Comparison of ENCODE assay signal across 8 mouse cellular contexts in the genomic region with DNA sequence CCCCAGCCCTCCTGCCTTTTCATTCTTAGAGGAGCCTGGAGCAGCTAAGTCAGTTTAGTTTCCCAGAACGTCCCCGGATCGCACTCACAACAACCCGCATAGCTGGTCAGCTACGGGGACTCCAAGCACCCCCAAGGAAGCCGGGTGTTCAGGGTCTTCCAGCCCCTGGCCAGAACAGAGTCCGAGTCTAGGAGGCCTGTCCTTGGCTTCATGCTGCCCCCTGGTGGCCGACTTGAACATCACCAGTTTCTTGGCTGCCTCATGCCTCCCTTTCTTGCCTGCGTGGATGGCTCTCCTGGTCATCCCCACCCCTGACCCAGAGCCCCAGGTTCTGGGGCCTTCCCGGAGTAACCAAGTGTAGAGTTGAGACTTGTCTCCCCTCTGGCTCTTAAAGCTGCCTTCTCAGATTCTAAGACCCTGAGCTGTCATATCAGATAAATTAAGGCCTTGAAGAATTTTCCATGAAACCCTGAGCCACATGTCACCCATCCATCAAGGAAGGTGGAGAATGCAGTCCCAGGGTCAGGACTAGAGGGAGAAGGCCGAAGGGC. TPM values are rescaled to one million over a fixed set of nuclear protein-coding genes. Genes with fewer than 3 reads are reported as not detected.
DNase-seq lines count a peak whose midpoint lies in the region; ATAC-seq and TF ChIP-seq lines count a peak whose summit lies in the region.

No protein-coding gene starts in this region.

- H3K4me2 ChIP-seq in liver, embryonic 11.5 days, result no peak overlapping the region
- no peak overlapping the region for H3K4me2 ChIP-seq in intestine, embryonic 16.5 days (ENCODE audit: low read depth, low read length)
- H3K4me2 ChIP-seq in limb, embryonic 13.5 days (replicated peaks), result peak overlapping the region; percentile 40
- H3K4me2 ChIP-seq in neural tube, embryonic 13.5 days, result 0 out of 2 replicates have a peak overlapping the region, but pooled peaks have one; percentile 64
- no peak overlapping the region for H3K4me2 ChIP-seq in stomach, postnatal 0 days (replicated peaks; ENCODE audit: low read depth)

- no peak for TF ChIP-seq EP300 in stomach, postnatal 0 days (optimal IDR thresholded peaks at IDR 0.05)

- WGBS in liver, embryonic 11.5 days, result 22% methylated on average over 11 of the region's 11 CpGs
- WGBS in intestine, embryonic 16.5 days, result 44% methylated on average over 11 of the region's 11 CpGs
- 38% methylated on average over 11 of the region's 11 CpGs for WGBS in limb, embryonic 13.5 days
- 44% methylated on average over 11 of the region's 11 CpGs for WGBS in neural tube, embryonic 13.5 days
- 39% methylated on average over 11 of the region's 11 CpGs for WGBS in stomach, postnatal 0 days

- intact Hi-C loops in gastrocnemius, postnatal 14 days (cut with DNase I; ENCODE audit: low total_unique reads), result no loop called here

- peak; percentile 90 for TF ChIP-seq CTCF in stomach, postnatal 0 days (IDR thresholded peaks at IDR 0.05; ENCODE audit: low read depth)

- peaks cover 40% of the 10 kb centered on the region for H3K27me3 ChIP-seq in liver, embryonic 11.5 days (replicated peaks; ENCODE audit: control insufficient read depth, insufficient read depth, low read length)
- no peaks in the 10 kb centered on the region for H3K27me3 ChIP-seq in intestine, embryonic 16.5 days (replicated peaks; ENCODE audit: control insufficient read depth, insufficient read depth, low read length)
- H3K27me3 ChIP-seq in limb, embryonic 13.5 days, result peaks cover 2% of the 10 kb centered on the region
- H3K27me3 ChIP-seq in neural tube, embryonic 13.5 days, result peaks cover 2% of the 10 kb centered on the region; the same call in 1 of the 2 replicates
- H3K27me3 ChIP-seq in stomach, postnatal 0 days (ENCODE audit: control insufficient read depth, insufficient read depth, low read length), result no peaks in the 10 kb centered on the region

- DNase-seq in liver, result peak; percentile 74
- no peak for DNase-seq in liver, embryonic 11.5 days (ENCODE audit: low spot score)
- peak; percentile 80 for DNase-seq in cerebellum, adult 8-10 months
- DNase-seq in gastrocnemius, postnatal 14 days, result peak; percentile 82
- peak; percentile 81 for DNase-seq in stomach, postnatal 0 days (ENCODE audit: low spot score)

- peaks cover 27% of the 10 kb centered on the region for H3K9me3 ChIP-seq in liver, embryonic 11.5 days (ENCODE audit: control insufficient read depth, low read length)
- H3K9me3 ChIP-seq in intestine, embryonic 16.5 days (ENCODE audit: control insufficient read depth, low read length), result peaks cover 23% of the 10 kb centered on the region
- H3K9me3 ChIP-seq in limb, embryonic 13.5 days, result peaks cover 25% of the 10 kb centered on the region
- peaks cover 21% of the 10 kb centered on the region; the same call in 1 of the 2 replicates for H3K9me3 ChIP-seq in neural tube, embryonic 13.5 days
- peaks cover 10% of the 10 kb centered on the region for H3K9me3 ChIP-seq in stomach, postnatal 0 days (ENCODE audit: control insufficient read depth, low read length)

- no peak overlapping the region for H3K4me3 ChIP-seq in liver, embryonic 11.5 days (ENCODE audit: low read depth, low read length)
- no peak overlapping the region for H3K4me3 ChIP-seq in intestine, embryonic 16.5 days (ENCODE audit: low read length)
- H3K4me3 ChIP-seq in limb, embryonic 13.5 days, result no peak overlapping the region
- no peak overlapping the region for H3K4me3 ChIP-seq in neural tube, embryonic 13.5 days
- no peak overlapping the region for H3K4me3 ChIP-seq in stomach, postnatal 0 days (ENCODE audit: low read depth, low read length)

- H3K9ac ChIP-seq in liver, embryonic 11.5 days (ENCODE audit: low read depth, low read length), result no peak overlapping the region
- 0 out of 2 replicates have a peak overlapping the region, but pooled peaks have one; percentile 67 for H3K9ac ChIP-seq in intestine, embryonic 16.5 days (ENCODE audit: low read depth, low read length)
- peak overlapping the region; percentile 54; the same call in 1 of the 2 replicates for H3K9ac ChIP-seq in limb, embryonic 13.5 days
- H3K9ac ChIP-seq in neural tube, embryonic 13.5 days, result no peak overlapping the region
- no peak overlapping the region for H3K9ac ChIP-seq in stomach, postnatal 0 days (ENCODE audit: low read length)

- no peak overlapping the region for H3K27ac ChIP-seq in liver, embryonic 11.5 days (ENCODE audit: low read depth, low read length)
- peak overlapping the region; percentile 72 for H3K27ac ChIP-seq in intestine, embryonic 16.5 days (ENCODE audit: low read length)
- H3K27ac ChIP-seq in limb, embryonic 13.5 days, result peak overlapping the region; percentile 90
- no peak overlapping the region for H3K27ac ChIP-seq in neural tube, embryonic 13.5 days (replicated peaks)
- peak overlapping the region; percentile 56 for H3K27ac ChIP-seq in stomach, postnatal 0 days (replicated peaks)

- H3K36me3 ChIP-seq in liver, embryonic 11.5 days (ENCODE audit: control insufficient read depth, insufficient read depth, low read length), result no peaks in the 10 kb centered on the region
- H3K36me3 ChIP-seq in intestine, embryonic 16.5 days (ENCODE audit: control insufficient read depth, insufficient read depth, low read length), result no peaks in the 10 kb centered on the region
- peaks cover 10% of the 10 kb centered on the region for H3K36me3 ChIP-seq in limb, embryonic 13.5 days
- H3K36me3 ChIP-seq in neural tube, embryonic 13.5 days, result no peaks in the 10 kb centered on the region
- no peaks in the 10 kb centered on the region for H3K36me3 ChIP-seq in stomach, postnatal 0 days (ENCODE audit: control insufficient read depth, insufficient read depth, low read length)

- ATAC-seq in liver, embryonic 11.5 days (replicated peaks; ENCODE audit: low FRiP score), result no peak
- no peak for ATAC-seq in intestine, embryonic 16.5 days
- ATAC-seq in limb, embryonic 13.5 days (ENCODE audit: low FRiP score, low read depth), result no peak
- no peak for ATAC-seq in neural tube, embryonic 13.5 days (ENCODE audit: low read depth)
- ATAC-seq in stomach, postnatal 0 days (ENCODE audit: low FRiP score, low TSS enrichment), result no peak

- H3K4me1 ChIP-seq in liver, embryonic 11.5 days (replicated peaks; ENCODE audit: control insufficient read depth, insufficient read depth, low read length), result peaks cover 2% of the 10 kb centered on the region; the same call in 1 of the 2 replicates
- peaks cover 17% of the 10 kb centered on the region for H3K4me1 ChIP-seq in intestine, embryonic 16.5 days (ENCODE audit: control insufficient read depth, insufficient read depth, low read length)
- peaks cover 61% of the 10 kb centered on the region for H3K4me1 ChIP-seq in limb, embryonic 13.5 days
- peaks cover 33% of the 10 kb centered on the region for H3K4me1 ChIP-seq in neural tube, embryonic 13.5 days (replicated peaks)
- peaks cover 6% of the 10 kb centered on the region; the same call in 1 of the 2 replicates for H3K4me1 ChIP-seq in stomach, postnatal 0 days (replicated peaks; ENCODE audit: control insufficient read depth, insufficient read depth)

RNA-seq across cellular contexts. Expression of gene Cdkn1c, which starts 3.1 kb away (rescaled TPM):
- polyA plus RNA-seq in liver, embryonic 11.5 days (2014; fragmentation: Nextera tagmentation; extraction: Ambion mirVana), result 572 and 617 TPM in 2 replicates
- total RNA-seq in gastrocnemius, postnatal 14 days (2021), result 100 to 1,000 TPM; 565 to 617 TPM
- polyA plus RNA-seq in intestine, embryonic 16.5 days (2015; fragmentation: Nextera tagmentation; extraction: Ambion mirVana), result 522 and 653 TPM in 2 replicates
- polyA plus RNA-seq in limb, embryonic 13.5 days (2015; fragmentation: Nextera tagmentation; extraction: Ambion mirVana), result 1,335 and 1,388 TPM in 2 replicates
- 464 and 633 TPM in 2 replicates for polyA plus RNA-seq in neural tube, embryonic 13.5 days (2015; fragmentation: Nextera tagmentation; extraction: Ambion mirVana)
- 185 and 199 TPM in 2 replicates for polyA plus RNA-seq in stomach, postnatal 0 days (2015; fragmentation: Nextera tagmentation; extraction: Ambion mirVana)

RNA-seq across cellular contexts. Expression of gene Slc22a18, which starts 9.6 kb away (rescaled TPM):
- polyA plus RNA-seq in liver, embryonic 11.5 days (2014; fragmentation: Nextera tagmentation; extraction: Ambion mirVana), result 2.8 and 5.2 TPM in 2 replicates
- total RNA-seq in gastrocnemius, postnatal 14 days (2021), result under 1 TPM; 0.31 to 0.35 TPM
- 18.2 and 22.7 TPM in 2 replicates for polyA plus RNA-seq in intestine, embryonic 16.5 days (2015; fragmentation: Nextera tagmentation; extraction: Ambion mirVana)
- polyA plus RNA-seq in limb, embryonic 13.5 days (2015; fragmentation: Nextera tagmentation; extraction: Ambion mirVana), result 1.4 and 1.5 TPM in 2 replicates
- polyA plus RNA-seq in neural tube, embryonic 13.5 days (2015; fragmentation: Nextera tagmentation; extraction: Ambion mirVana), result 0.28 and 0.29 TPM in 2 replicates
- 27.0 and 28.1 TPM in 2 replicates for polyA plus RNA-seq in stomach, postnatal 0 days (2015; fragmentation: Nextera tagmentation; extraction: Ambion mirVana)

RNA-seq across cellular contexts. Expression of gene Phlda2, which starts 39.0 kb away (rescaled TPM):
- polyA plus RNA-seq in liver, embryonic 11.5 days (2014; fragmentation: Nextera tagmentation; extraction: Ambion mirVana), result 11.9 and 16.4 TPM in 2 replicates
- not detected for total RNA-seq in gastrocnemius, postnatal 14 days (2021)
- 11.7 and 16.1 TPM in 2 replicates for polyA plus RNA-seq in intestine, embryonic 16.5 days (2015; fragmentation: Nextera tagmentation; extraction: Ambion mirVana)
- 20.4 and 23.2 TPM in 2 replicates for polyA plus RNA-seq in limb, embryonic 13.5 days (2015; fragmentation: Nextera tagmentation; extraction: Ambion mirVana)
- 0.45 and 0.84 TPM in 2 replicates for polyA plus RNA-seq in neural tube, embryonic 13.5 days (2015; fragmentation: Nextera tagmentation; extraction: Ambion mirVana)
- 15.3 and 16.8 TPM in 2 replicates for polyA plus RNA-seq in stomach, postnatal 0 days (2015; fragmentation: Nextera tagmentation; extraction: Ambion mirVana)

Comparison
In these comparisons a context has a peak if more than half of its experiments do, and no peak if none do; other contexts are left out.
1. H3K27ac ChIP-seq: peak in intestine, embryonic 16.5 days (single experiment), limb, embryonic 13.5 days (single experiment) and stomach, postnatal 0 days (single experiment); none in liver, embryonic 11.5 days (single experiment) and neural tube, embryonic 13.5 days (single experiment).
2. H3K4me2 ChIP-seq: peak in limb, embryonic 13.5 days (single experiment) and neural tube, embryonic 13.5 days (single experiment); none in liver, embryonic 11.5 days (single experiment), intestine, embryonic 16.5 days (single experiment) and stomach, postnatal 0 days (single experiment).
3. H3K9ac ChIP-seq: peak in intestine, embryonic 16.5 days (single experiment) and limb, embryonic 13.5 days (single experiment); none in liver, embryonic 11.5 days (single experiment), neural tube, embryonic 13.5 days (single experiment) and stomach, postnatal 0 days (single experiment).